Mouse (Mus musculus) myocyte (in vitro differentiated cells): ENCODE results near the gene Camta1. TPM values are rescaled to one million over a fixed set of nuclear protein-coding genes. Genes with fewer than 3 reads are reported as not detected.

Source experiments
- H3K27me3 ChIP-seq: one replicate; pipeline ENCODE4 v1.6.1; 2011; ENCODE audit not compliant: control insufficient read depth, insufficient read depth, insufficient read length
- H3K36me3 ChIP-seq: one replicate; pipeline ENCODE4 v1.6.1; 2011; ENCODE audit not compliant: control insufficient read depth, insufficient read depth
- H3K4me2 ChIP-seq: one replicate; pipeline ENCODE4 v1.6.1; 2011; ENCODE audit warnings: low read depth, control low read depth
- H3K4me3 ChIP-seq: one replicate; pipeline ENCODE4 v1.5.1; 2011; ENCODE audit warnings: mild to moderate bottlenecking, control low read depth, moderate library complexity
- H3K79me2 ChIP-seq: one replicate; pipeline ENCODE4 v1.6.1; 2011; ENCODE audit not compliant: control insufficient read depth, insufficient read depth
- H3ac ChIP-seq: one replicate; pipeline ENCODE4 v1.6.1; 2011; ENCODE audit not compliant: control insufficient read depth, insufficient read length
- CEBPB ChIP-seq: IDR thresholded peaks from 2 replicates; pipeline ENCODE4 v1.6.1; 2011; ENCODE audit warnings: mild to moderate bottlenecking, moderate library complexity; ENCODE audit not compliant: poor library complexity, insufficient read depth, severe bottlenecking
- E2F4 ChIP-seq: IDR thresholded peaks from one replicate; pipeline ENCODE4 v1.6.1; 2011; ENCODE audit warnings: mild to moderate bottlenecking, control low read depth, moderate library complexity; ENCODE audit not compliant: insufficient read depth
- MAX ChIP-seq: IDR thresholded peaks from one replicate; pipeline ENCODE4 v1.6.1; 2011; ENCODE audit warnings: low read depth, mild to moderate bottlenecking, control low read depth
- MYOD1 ChIP-seq, 3 experiments: IDR thresholded peaks; one replicate each; pipeline ENCODE4 v1.6.1; 2011; ENCODE audit warnings: control low read depth in 2 of 3, low read depth in 2 of 3, mild to moderate bottlenecking in 2 of 3, moderate library complexity in 1 of 3; ENCODE audit not compliant: insufficient read length in 2 of 3, control insufficient read depth in 1 of 3
- MYOG ChIP-seq, 3 experiments: IDR thresholded peaks; one replicate each; pipeline ENCODE4 v1.6.1; 2011; ENCODE audit warnings: control low read depth in 2 of 3, low read depth in 2 of 3, mild to moderate bottlenecking in 2 of 3; ENCODE audit not compliant: insufficient read length in 2 of 3, control insufficient read depth in 1 of 3, insufficient read depth in 1 of 3
- POLR2A ChIP-seq: IDR thresholded peaks from one replicate; pipeline ENCODE4 v1.6.1; 2011; ENCODE audit warnings: low read depth, mild to moderate bottlenecking, control low read depth, moderate library complexity; ENCODE audit not compliant: insufficient read length
- POLR2AphosphoS2 ChIP-seq: IDR thresholded peaks from one replicate; pipeline ENCODE4 v1.6.1; 2011; ENCODE audit warnings: low read depth, control low read depth; ENCODE audit not compliant: insufficient read length
- REST ChIP-seq: IDR thresholded peaks from one replicate; pipeline ENCODE4 v1.6.1; 2011; ENCODE audit warnings: mild to moderate bottlenecking, control low read depth, moderate library complexity; ENCODE audit not compliant: insufficient read depth, insufficient read length
- SRF ChIP-seq: IDR thresholded peaks from one replicate; pipeline ENCODE4 v1.6.1; 2011; ENCODE audit warnings: low read depth; ENCODE audit not compliant: control insufficient read depth, insufficient read length
- TCF12 ChIP-seq: IDR thresholded peaks from one replicate; pipeline ENCODE4 v1.6.1; 2011; ENCODE audit warnings: mild to moderate bottlenecking, control low read depth; ENCODE audit not compliant: poor library complexity, insufficient read depth, severe bottlenecking
- TCF3 ChIP-seq: IDR thresholded peaks from one replicate; pipeline ENCODE4 v1.6.1; 2011; ENCODE audit warnings: low read depth, control low read depth; ENCODE audit not compliant: insufficient read length
- USF1 ChIP-seq: IDR thresholded peaks from one replicate; pipeline ENCODE4 v1.6.1; 2011; ENCODE audit warnings: low read depth, mild to moderate bottlenecking, control low read depth, moderate library complexity
- polyA plus RNA-seq: library from polyadenylated mRNA; unstranded; fragments of >200 nt; fragmentation: generic; extraction: Trizol; gene quantifications from one replicate; pipeline ENCODE4 v1.2.1, GENCODE M21; 2012; ENCODE audit warnings: missing spikeins

Camta1 gene
- polyA plus RNA-seq = 40.6 TPM

DNA sequence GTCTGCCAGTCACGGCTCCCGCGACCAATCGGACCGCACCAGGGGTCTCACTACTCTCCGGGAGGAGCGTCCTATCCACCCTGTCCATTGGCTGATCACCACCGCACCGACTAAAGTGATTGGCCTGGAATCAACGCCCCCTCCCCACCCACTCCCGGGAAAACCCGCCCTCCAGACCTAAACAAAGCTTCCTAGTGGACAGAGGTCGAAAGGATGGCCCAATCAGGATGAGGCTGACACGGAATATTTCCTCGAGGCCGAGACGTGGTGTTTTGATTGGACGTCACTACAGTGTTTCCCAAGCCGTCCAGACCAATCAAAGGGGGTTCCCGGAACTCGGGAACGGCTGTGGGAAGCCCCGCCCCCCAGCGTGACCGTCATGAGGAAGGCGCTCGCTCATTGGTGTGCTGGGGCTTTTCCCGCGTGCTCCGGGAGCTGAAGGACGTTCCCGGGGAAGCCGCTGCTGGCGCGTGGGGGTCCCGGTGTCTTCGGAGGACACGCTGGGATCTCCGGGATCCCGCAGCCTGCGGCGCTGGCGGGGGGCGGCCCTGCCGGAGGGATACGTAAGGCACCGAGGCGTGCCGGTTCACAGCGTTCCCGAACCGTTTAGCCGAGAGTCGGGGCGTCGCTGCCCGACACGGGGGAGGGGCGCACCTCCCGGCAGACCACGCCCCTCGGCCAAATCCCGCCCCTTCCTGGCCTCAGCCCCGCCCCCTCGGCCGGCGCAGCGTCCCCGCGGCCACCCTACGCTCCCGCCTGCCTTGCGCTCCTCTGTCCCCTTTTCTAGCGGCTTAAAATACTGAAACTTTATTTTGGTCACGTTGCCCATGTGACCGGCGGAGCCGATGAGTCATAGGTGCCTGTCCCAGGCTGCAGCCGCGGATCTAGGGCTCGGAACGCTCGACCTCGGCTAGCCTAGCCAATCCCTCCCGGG, at the start of gene Camta1:
Gene Camta1 (minus strand): TSS at position 71 of the 934 bp plus-strand sequence.
- peak; percentile 66 for TF ChIP-seq POLR2A
- peak; percentile 29 for TF ChIP-seq SRF
- TF ChIP-seq USF1 = peak; percentile 79
- TF ChIP-seq TCF3 = no peak
- peak; percentile 64 for TF ChIP-seq POLR2AphosphoS2
- no peak for TF ChIP-seq MAX
- Histone ChIP-seq H3K27me3 (peaks cover 15% of the 10 kb centered on the region), H3K4me3 (peak within 1 kb of the TSS; percentile 24)

GRCm38 (mm10) chr4:151908809-151909208, 47.1 kb upstream of the Camta1 start:
- Histone ChIP-seq H3K27me3 (peaks cover 47% of the 10 kb centered on the region), H3ac (no peak overlapping the region), H3K79me2 (no peaks in the 10 kb centered on the region), H3K4me3 (no peak overlapping the region), H3K4me2 (peak overlapping the region; percentile 18), H3K36me3 (no peaks in the 10 kb centered on the region)
- TF ChIP-seq MYOG (IDR thresholded peaks at IDR 0.05; ENCODE audit: control insufficient read depth in 1 of 3, insufficient read depth in 1 of 3, insufficient read length in 2 of 3, low read depth in 2 of 3) (peak in 1 of 3 experiments; percentile 19), E2F4 (no peak)

More for the DNA sequence above, at the start of gene Camta1:
- peak within 1 kb of the TSS; percentile 98 for H3K4me2 ChIP-seq
- peak within 1 kb of the TSS; percentile 69 for H3ac ChIP-seq
- H3K79me2 ChIP-seq = no peaks in the 10 kb centered on the region
- H3K36me3 ChIP-seq = no peaks in the 10 kb centered on the region

GRCm38 (mm10) chr4:151907577-151908343, 46.1 kb upstream of the Camta1 start:
- H3ac ChIP-seq = no peak overlapping the region
- no peak overlapping the region for H3K4me3 ChIP-seq
- TF ChIP-seq MYOG (IDR thresholded peaks at IDR 0.05; ENCODE audit: control insufficient read depth in 1 of 3, insufficient read depth in 1 of 3, insufficient read length in 2 of 3, low read depth in 2 of 3) = no peak
- no peak for TF ChIP-seq MYOD1 (IDR thresholded peaks at IDR 0.05; ENCODE audit: control insufficient read depth in 1 of 3, insufficient read length in 2 of 3, low read depth in 2 of 3)
- H3K4me2 ChIP-seq = no peak overlapping the region
- H3K27me3 ChIP-seq = peaks cover 45% of the 10 kb centered on the region
- H3K36me3 ChIP-seq = no peaks in the 10 kb centered on the region
- H3K79me2 ChIP-seq = no peaks in the 10 kb centered on the region

DNA sequence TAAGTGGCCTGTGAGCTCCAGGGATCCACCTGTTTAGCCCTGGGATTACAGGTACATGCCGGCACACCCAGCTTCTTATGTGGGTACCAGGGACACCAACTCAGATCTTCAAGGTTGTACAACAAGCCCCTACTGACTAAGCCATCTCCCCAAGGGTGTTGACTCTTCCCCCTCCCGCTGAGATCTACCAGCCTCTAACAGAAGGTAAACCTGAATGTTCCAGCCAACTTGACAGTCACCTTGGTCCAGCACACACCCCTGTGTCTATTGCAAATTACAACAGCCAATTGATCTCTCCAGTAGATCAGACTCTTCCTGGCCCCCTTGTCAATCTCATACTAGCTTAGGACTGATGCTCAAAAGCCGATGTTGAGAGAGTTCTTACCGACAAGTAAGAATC, 43.9 kb upstream of the Camta1 start:
- no peak overlapping the region for H3K4me3 ChIP-seq
- no peak overlapping the region for H3K4me2 ChIP-seq
- no peak for TF ChIP-seq E2F4
- no peak for TF ChIP-seq MYOD1 (IDR thresholded peaks at IDR 0.05; ENCODE audit: control insufficient read depth in 1 of 3, insufficient read length in 2 of 3, low read depth in 2 of 3)
- no peak for TF ChIP-seq POLR2AphosphoS2
- no peak for TF ChIP-seq TCF3
- TF ChIP-seq USF1 = no peak
- TF ChIP-seq MYOG (IDR thresholded peaks at IDR 0.05; ENCODE audit: control insufficient read depth in 1 of 3, insufficient read depth in 1 of 3, insufficient read length in 2 of 3, low read depth in 2 of 3) = no peak
- TF ChIP-seq SRF = no peak
- no peak for TF ChIP-seq MAX
- no peak for TF ChIP-seq REST
- TF ChIP-seq POLR2A = no peak
- no peak for TF ChIP-seq CEBPB
- TF ChIP-seq TCF12 = no peak
- H3K36me3 ChIP-seq = no peaks in the 10 kb centered on the region
- no peak overlapping the region for H3ac ChIP-seq
- no peaks in the 10 kb centered on the region for H3K79me2 ChIP-seq
- peaks cover 41% of the 10 kb centered on the region for H3K27me3 ChIP-seq

DNA sequence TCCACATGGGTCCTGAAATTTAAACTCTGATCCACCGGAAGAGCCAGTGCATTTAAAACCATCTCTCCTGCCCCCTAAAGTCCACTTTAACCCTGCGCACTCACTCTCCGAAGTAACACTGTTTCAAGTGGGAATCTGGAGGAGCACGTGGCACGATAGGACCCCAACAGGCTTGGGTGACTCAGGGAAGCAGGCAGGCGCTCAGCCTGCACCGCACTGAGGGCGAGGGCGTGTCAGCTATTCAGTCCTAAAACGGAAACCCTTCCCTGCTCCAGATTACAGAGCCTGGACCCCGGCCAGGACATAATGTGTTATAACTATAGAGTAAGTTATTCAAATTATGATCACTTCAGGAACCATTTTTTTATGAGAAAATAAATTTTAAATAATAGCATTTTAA, 42.4 kb upstream of the Camta1 start:
- H3K4me3 ChIP-seq = no peak overlapping the region
- TF ChIP-seq MYOD1 (IDR thresholded peaks at IDR 0.05; ENCODE audit: control insufficient read depth in 1 of 3, insufficient read length in 2 of 3, low read depth in 2 of 3) (no peak), CEBPB (no peak), E2F4 (no peak), USF1 (no peak)
- no peak overlapping the region for H3K4me2 ChIP-seq
- H3K79me2 ChIP-seq = no peaks in the 10 kb centered on the region
- no peak overlapping the region for H3ac ChIP-seq
- H3K36me3 ChIP-seq = no peaks in the 10 kb centered on the region
- peaks cover 32% of the 10 kb centered on the region for H3K27me3 ChIP-seq
